ENCODE assay signal across 9 mouse cellular contexts in genomic region chr2:126931784-126932183, GRCm38 (mm10). TPM values are rescaled to one million over a fixed set of nuclear protein-coding genes. Genes with fewer than 3 reads are reported as not detected.
A peak's percentile ranks its signal among the peaks of the same experiment; 100 is the strongest.
DNase-seq lines count a peak whose midpoint lies in the region; ATAC-seq and TF ChIP-seq lines count a peak whose summit lies in the region.
"Had no signal": no experiment of that assay in that cellular context is flagged by ENCODE, and none has a peak within 500 bp of the region (broad histone marks: within the 10 kb centered on the region; RNA-seq: fewer than 3 reads in every experiment).

No protein-coding gene starts in this region.

- ATAC-seq in hindbrain, embryonic 12.5 days (ENCODE audit: low FRiP score) = no peak
- no peak for ATAC-seq in liver, postnatal 0 days
- no peak for ATAC-seq in frontal cortex, adult (ENCODE audit: low TSS enrichment)
- no peak for ATAC-seq in cerebellum, adult (ENCODE audit: insufficient number of reproducible peaks, low FRiP score, low TSS enrichment)

- dilution Hi-C loops in CH12.LX (cut with MboI; ENCODE audit: extremely low pct_ligation_motif_present, extremely low pct_unique_long_range_greater_than_20kb, low sequenced_read_pairs) = no loop called here

- H3K27ac ChIP-seq in heart, embryonic 10.5 days = peak overlapping the region; percentile 96; the same call in 1 of the 2 replicates
- no peak overlapping the region for H3K27ac ChIP-seq in CH12.LX (ENCODE audit: insufficient read depth, low read depth)
- H3K27ac ChIP-seq in hindbrain, embryonic 12.5 days = 0 out of 2 replicates have a peak overlapping the region, but pooled peaks have one; percentile 98
- H3K27ac ChIP-seq in liver, postnatal 0 days (ENCODE audit: low read depth) = peak overlapping the region; percentile 96

- TF ChIP-seq CTCF in CH12.LX (conservative IDR thresholded peaks at IDR 0.05 in 1 of 2, IDR thresholded peaks at IDR 0.05 in 1 of 2; ENCODE audit: low read depth in 2 of 2, low read length in 2 of 2) = no peak
- TF ChIP-seq CTCF in liver, postnatal 0 days (IDR thresholded peaks at IDR 0.05; ENCODE audit: low read depth) = no peak

- no peak for TF ChIP-seq EP300 in CH12.LX (IDR thresholded peaks at IDR 0.05; ENCODE audit: low read length)
- 0 out of 2 replicates have a peak, but pooled peaks have one; percentile 30 for TF ChIP-seq EP300 in liver, postnatal 0 days (IDR thresholded peaks at IDR 0.05; ENCODE audit: low read depth)

- peak overlapping the region; percentile 51; the same call in 1 of the 2 replicates for H3K4me2 ChIP-seq in CH12.LX (ENCODE audit: insufficient read depth, low read depth, poor library complexity, severe bottlenecking)
- H3K4me2 ChIP-seq in hindbrain, embryonic 12.5 days (replicated peaks) = peak overlapping the region; percentile 69
- H3K4me2 ChIP-seq in liver, postnatal 0 days (ENCODE audit: low read depth, low read length) = peak overlapping the region; percentile 77

- H3K4me1 ChIP-seq in heart, embryonic 10.5 days = 0 out of 2 replicates have a peak, but pooled peaks cover 3% of the 10 kb centered on the region
- peaks cover 3 to 35% of the 10 kb centered on the region in 2 experiments; a peak in 3 of 4 replicates for H3K4me1 ChIP-seq in CH12.LX (ENCODE audit: control insufficient read depth in 1 of 2, insufficient read depth in 2 of 2)
- H3K4me1 ChIP-seq in hindbrain, embryonic 12.5 days = no peaks in the 10 kb centered on the region
- H3K4me1 ChIP-seq in liver, postnatal 0 days (ENCODE audit: insufficient read depth) = peaks cover 23% of the 10 kb centered on the region

- H3K4me3 ChIP-seq in heart, embryonic 10.5 days = peak overlapping the region; percentile 79
- H3K4me3 ChIP-seq in CH12.LX (replicated peaks in 1 of 3; ENCODE audit: low read depth in 2 of 3, low read length in 2 of 3, poor library complexity in 1 of 3) = peak overlapping the region in 2 of 3 experiments; percentile 75 to 81
- peak overlapping the region; percentile 56; the same call in 1 of the 2 replicates for H3K4me3 ChIP-seq in hindbrain, embryonic 12.5 days
- H3K4me3 ChIP-seq in liver, postnatal 0 days (ENCODE audit: low read depth, low read length) = peak overlapping the region; percentile 74

- WGBS in heart, embryonic 10.5 days = 54% methylated on average over 4 of the region's 4 CpGs
- WGBS in hindbrain, embryonic 12.5 days = 56% methylated on average over 4 of the region's 4 CpGs
- 45% methylated on average over 4 of the region's 4 CpGs for WGBS in liver, postnatal 0 days (ENCODE audit: insufficient replicate concordance)

- H3K79me2 ChIP-seq in CH12.LX (replicated peaks; ENCODE audit: control insufficient read depth, extremely low read depth, insufficient read depth, poor library complexity, severe bottlenecking) = peaks cover 10% of the 10 kb centered on the region

- DNase-seq in heart, embryonic 10.5 days (ENCODE audit: low spot score) = no peak
- no peak for DNase-seq in heart, adult 11 months
- DNase-seq in CH12.LX (ENCODE audit: extremely low read depth) = no peak
- no peak for DNase-seq in liver, postnatal 0 days
- no peak for DNase-seq in c-Kit-positive CD71-positive TER-119-positive erythroid progenitor cells, embryonic 14.5 days (ENCODE audit: low spot score)
- DNase-seq: adrenal gland, postnatal 10 days had no signal

- in situ Hi-C loops in CH12.LX (cut with MboI; ENCODE audit: low pct_ligation_motif_present, low pct_unique_long_range_greater_than_20kb, low sequenced_read_pairs) = no loop called here

- H3K9ac ChIP-seq in CH12.LX (ENCODE audit: insufficient read depth, low read depth) = peak overlapping the region; percentile 85; the same call in 1 of the 2 replicates
- H3K9ac ChIP-seq in hindbrain, embryonic 12.5 days = no peak overlapping the region
- H3K9ac ChIP-seq in liver, postnatal 0 days (replicated peaks) = no peak overlapping the region

- TF ChIP-seq POLR2A in CH12.LX (IDR thresholded peaks at IDR 0.05; ENCODE audit: low read depth, low read length) = no peak

- peaks cover 5% of the 10 kb centered on the region for H3K36me3 ChIP-seq in heart, embryonic 10.5 days
- H3K36me3 ChIP-seq in CH12.LX (replicated peaks in 1 of 2; ENCODE audit: control insufficient read depth in 1 of 2, insufficient read depth in 1 of 2, low read length in 1 of 2) = peaks cover 8 to 29% of the 10 kb centered on the region in 2 experiments
- H3K36me3 ChIP-seq in hindbrain, embryonic 12.5 days = peaks cover 6% of the 10 kb centered on the region
- peaks cover 3% of the 10 kb centered on the region for H3K36me3 ChIP-seq in liver, postnatal 0 days (replicated peaks; ENCODE audit: insufficient read depth, low read length)

- no peak for TF ChIP-seq RAD21 in CH12.LX (IDR thresholded peaks at IDR 0.05; ENCODE audit: low read depth, low read length)

- H3K9me3 ChIP-seq in heart, embryonic 10.5 days = no peaks in the 10 kb centered on the region
- no peaks in the 10 kb centered on the region for H3K9me3 ChIP-seq in CH12.LX (replicated peaks; ENCODE audit: low read length)
- H3K9me3 ChIP-seq in hindbrain, embryonic 12.5 days (replicated peaks) = no peaks in the 10 kb centered on the region
- no peaks in the 10 kb centered on the region for H3K9me3 ChIP-seq in liver, postnatal 0 days (ENCODE audit: low read length)

- no peaks in the 10 kb centered on the region for H3K27me3 ChIP-seq in heart, embryonic 10.5 days (ENCODE audit: insufficient read depth, poor library complexity, severe bottlenecking)
- H3K27me3 ChIP-seq in CH12.LX (replicated peaks) = no peaks in the 10 kb centered on the region
- H3K27me3 ChIP-seq in hindbrain, embryonic 12.5 days = no peaks in the 10 kb centered on the region
- no peaks in the 10 kb centered on the region for H3K27me3 ChIP-seq in liver, postnatal 0 days (ENCODE audit: insufficient read depth, low read length)

TF ChIP-seq in CH12.LX, 34 proteins besides CTCF, POLR2A, EP300 and RAD21:
- TF ChIP-seq KAT2A (IDR thresholded peaks at IDR 0.05; ENCODE audit: insufficient replicate concordance, low read length) (no peak), ELF1 (IDR thresholded peaks at IDR 0.05; ENCODE audit: low read depth, low read length) (no peak), NRF1 (IDR thresholded peaks at IDR 0.05; ENCODE audit: low read depth, low read length) (no peak), MAFK (IDR thresholded peaks at IDR 0.05; ENCODE audit: insufficient replicate concordance, low read length) (no peak), ZKSCAN1 (IDR thresholded peaks at IDR 0.05; ENCODE audit: borderline replicate concordance, low read depth, low read length) (no peak), ZNF384 (IDR thresholded peaks at IDR 0.05; ENCODE audit: low read depth, low read length) (peak; percentile 56)

RNA-seq across cellular contexts. Expression of gene Sppl2a, which starts 1.3 kb away (rescaled TPM):
- 28.6 and 33.6 TPM in 2 replicates for polyA plus RNA-seq in heart, embryonic 10.5 days (2016; fragmentation: Nextera tagmentation; extraction: Ambion mirVana)
- total RNA-seq in CH12.LX (2012; rRNA removed) (29.8 and 37.4 TPM in 2 replicates), CH12.LX (2014; rRNA removed) (52.4 and 58.5 TPM in 2 replicates)
- polyA plus RNA-seq in CH12.LX (2012; ENCODE audit: insufficient read length, low read depth) = 34.0 and 35.3 TPM in 2 replicates
- 35.6 and 37.2 TPM in 2 replicates for polyA plus RNA-seq in hindbrain, embryonic 12.5 days (2016; fragmentation: Nextera tagmentation; extraction: Ambion mirVana)
- 40.5 and 43.4 TPM in 2 replicates for polyA plus RNA-seq in liver, postnatal 0 days (2015; fragmentation: Nextera tagmentation; extraction: Ambion mirVana)

RNA-seq across cellular contexts. Expression of gene Trpm7, which starts 55.8 kb away (rescaled TPM):
- polyA plus RNA-seq in heart, embryonic 10.5 days (2016; fragmentation: Nextera tagmentation; extraction: Ambion mirVana) = 41.3 and 48.5 TPM in 2 replicates
- 14.1 and 15.7 TPM in 2 replicates for total RNA-seq in CH12.LX (2012; rRNA removed)
- total RNA-seq in CH12.LX (2014; rRNA removed) = 30.1 and 36.7 TPM in 2 replicates
- polyA plus RNA-seq in CH12.LX (2012; ENCODE audit: insufficient read length, low read depth) = 23.7 and 25.8 TPM in 2 replicates
- 43.0 and 46.8 TPM in 2 replicates for polyA plus RNA-seq in hindbrain, embryonic 12.5 days (2016; fragmentation: Nextera tagmentation; extraction: Ambion mirVana)
- polyA plus RNA-seq in liver, postnatal 0 days (2015; fragmentation: Nextera tagmentation; extraction: Ambion mirVana) = 14.3 and 17.2 TPM in 2 replicates
